In the genomic region with DNA sequence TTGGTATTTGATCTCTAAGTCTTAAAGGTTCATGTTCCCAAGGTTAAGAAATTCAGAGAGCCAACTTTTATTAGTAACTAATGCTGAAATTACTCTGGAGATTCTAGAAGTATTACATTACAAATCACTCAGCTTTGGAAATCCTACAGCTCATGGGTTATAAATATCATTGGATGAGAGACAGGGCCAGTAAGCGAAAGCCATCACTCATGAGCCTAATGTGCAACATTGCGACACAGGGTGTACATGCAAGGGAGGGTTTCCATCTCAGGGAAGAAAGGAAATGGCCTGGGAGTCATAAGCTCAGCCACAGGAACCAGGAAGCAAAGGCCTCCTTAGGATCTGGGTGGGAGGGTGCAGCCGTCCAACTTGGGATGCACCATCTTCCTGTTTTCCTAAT, we compare ENCODE assay signal across 28 mouse cellular contexts.
DNase-seq lines count a peak whose midpoint lies in the region; ATAC-seq lines count a peak whose summit lies in the region.
"Had no signal": no experiment of that assay in that cellular context is flagged by ENCODE, and none has a peak within 500 bp of the region (broad histone marks: within the 10 kb centered on the region; RNA-seq: fewer than 3 reads in every experiment).

No protein-coding gene starts in this region.

- H3K9me3 ChIP-seq in midbrain, embryonic 16.5 days (replicated peaks; ENCODE audit: control insufficient read depth, low read length, poor library complexity, severe bottlenecking), result no peaks in the 10 kb centered on the region
- H3K9me3 ChIP-seq: embryonic facial prominence, embryonic 12.5 days; forebrain, embryonic 12.5 days; G1E; hindbrain, embryonic 10.5 days; intestine, embryonic 15.5 days; liver, embryonic 12.5 days; midbrain, embryonic 10.5 days; neural tube, embryonic 12.5 days had no signal

- no peak overlapping the region for H3K4me2 ChIP-seq in midbrain, embryonic 16.5 days (ENCODE audit: low read length)
- H3K4me2 ChIP-seq: embryonic facial prominence, embryonic 12.5 days; forebrain, embryonic 12.5 days; heart, embryonic 11.5 days; intestine, embryonic 15.5 days; liver, embryonic 12.5 days; neural tube, embryonic 12.5 days had no signal

- intact Hi-C loops in heart, postnatal 10 days (cut with DNase I), result no loop called here
- intact Hi-C loops in gastrocnemius, postnatal 14 days (cut with DNase I; ENCODE audit: low total_unique reads), result no loop called here
- intact Hi-C loops in left cerebral cortex, postnatal 10 days (cut with DNase I), result no loop called here

- no peaks in the 10 kb centered on the region for H3K4me1 ChIP-seq in midbrain, embryonic 16.5 days (ENCODE audit: control insufficient read depth, insufficient read depth, low read length)
- H3K4me1 ChIP-seq: hindbrain, embryonic 10.5 days; intestine, embryonic 15.5 days; liver, embryonic 12.5 days; neural tube, embryonic 12.5 days had no signal

- no peak overlapping the region for H3K4me3 ChIP-seq in midbrain, embryonic 16.5 days (ENCODE audit: low read depth, low read length)
- H3K4me3 ChIP-seq: embryonic facial prominence, embryonic 12.5 days; erythroblast, embryonic 14.5 days; forebrain, embryonic 12.5 days; hindbrain, embryonic 10.5 days; intestine, embryonic 15.5 days; liver, embryonic 12.5 days; midbrain, embryonic 10.5 days; neural tube, embryonic 12.5 days had no signal

- no peak for ATAC-seq in midbrain, embryonic 16.5 days
- ATAC-seq: hindbrain, embryonic 16.5 days; intestine, embryonic 15.5 days; liver, embryonic 12.5 days had no signal

- H3K9ac ChIP-seq in midbrain, embryonic 16.5 days (ENCODE audit: low read depth, low read length), result no peak overlapping the region
- H3K9ac ChIP-seq: embryonic facial prominence, embryonic 12.5 days; forebrain, embryonic 12.5 days; intestine, embryonic 15.5 days; liver, embryonic 12.5 days; neural tube, embryonic 12.5 days had no signal

- H3K27ac ChIP-seq in midbrain, embryonic 16.5 days (ENCODE audit: low read length), result no peak overlapping the region
- H3K27ac ChIP-seq: embryonic facial prominence, embryonic 12.5 days; forebrain, embryonic 12.5 days; hindbrain, embryonic 10.5 days; intestine, embryonic 15.5 days; liver, embryonic 12.5 days; macrophage; midbrain, embryonic 10.5 days; neural tube, embryonic 12.5 days had no signal

- no peaks in the 10 kb centered on the region for H3K36me3 ChIP-seq in midbrain, embryonic 16.5 days (ENCODE audit: control insufficient read depth, insufficient read depth, low read length)
- H3K36me3 ChIP-seq: embryonic facial prominence, embryonic 12.5 days; forebrain, embryonic 12.5 days; hindbrain, embryonic 10.5 days; intestine, embryonic 15.5 days; liver, embryonic 12.5 days; midbrain, embryonic 10.5 days; neural tube, embryonic 12.5 days had no signal

- 94% methylated on average over 3 of the region's 3 CpGs for WGBS in midbrain, embryonic 16.5 days

- peak; percentile 25 for DNase-seq in adrenal gland, adult 2 months
- no peak for DNase-seq in adrenal gland, adult 18-20 months (ENCODE audit: low spot score in 2 of 2)
- peak; percentile 85 for DNase-seq in heart, adult 11 months
- DNase-seq in heart, postnatal 10 days, result no peak
- peak; percentile 37 for DNase-seq in 3T3-L1 (ENCODE audit: low read depth, low spot score)
- DNase-seq in gastrocnemius, postnatal 14 days, result peak; percentile 28
- DNase-seq in left cerebral cortex, postnatal 10 days (ENCODE audit: extremely low spot score in 1 of 2, low spot score in 2 of 2), result no peak
- DNase-seq: cerebellum, adult 11-12 months; cerebellum, postnatal 10 days; kidney, adult 8-10 months; kidney, postnatal 10 days; lung, adult 2 months; right cerebral cortex, postnatal 14 days; thymus, postnatal 14 days had no signal

- no peaks in the 10 kb centered on the region for H3K27me3 ChIP-seq in midbrain, embryonic 16.5 days (ENCODE audit: control insufficient read depth, insufficient read depth, low read depth, low read length)
- H3K27me3 ChIP-seq: CH12.LX; embryonic facial prominence, embryonic 12.5 days; intestine, embryonic 15.5 days; liver, embryonic 12.5 days; neural tube, embryonic 12.5 days had no signal

Comparison
In these comparisons a context has a peak if more than half of its experiments do, and no peak if none do; other contexts are left out.
1. DNase-seq: peak in adrenal gland, adult 2 months (single experiment), heart, adult 11 months (single experiment), 3T3-L1 (single experiment) and gastrocnemius, postnatal 14 days (single experiment); none in adrenal gland, adult 18-20 months (0 of 2), heart, postnatal 10 days (0 of 2) and left cerebral cortex, postnatal 10 days (0 of 2).